Mouse (Mus musculus) stomach, postnatal 0 days (tissue): ENCODE data around the gene Mboat2. TPM values are rescaled to one million over a fixed set of nuclear protein-coding genes. Genes with fewer than 3 reads are reported as not detected.

Experiments used
- ATAC-seq: fragments of 200-750 bp; cut with Nextera tagmentation; 2 replicates; pipeline ENCODE4 v1.8.0; 2017; ENCODE audit not compliant: low FRiP score, low TSS enrichment
- DNase-seq: peaks from one replicate; pipeline ENCODE4 v3.0.0-alpha.2; 2016; ENCODE audit warnings: low spot score
- H3K27ac ChIP-seq: fragments of 300-500 bp; sonication (generic); replicated peaks from 2 replicates; pipeline ENCODE4 v1.5.1; 2014; ENCODE audit warnings: mild to moderate bottlenecking, control low read depth
- H3K27me3 ChIP-seq: fragments of 300-500 bp; sonication (generic); 2 replicates; pipeline ENCODE4 v1.6.1; 2014; ENCODE audit warnings: low read length; ENCODE audit not compliant: control insufficient read depth, insufficient read depth
- H3K36me3 ChIP-seq: fragments of 300-500 bp; sonication (generic); 2 replicates; pipeline ENCODE4 v1.6.1; 2014; ENCODE audit warnings: low read length, mixed read lengths; ENCODE audit not compliant: control insufficient read depth, insufficient read depth
- H3K4me1 ChIP-seq: fragments of 300-500 bp; sonication (generic); replicated peaks from 2 replicates; pipeline ENCODE4 v1.6.1; 2014; ENCODE audit warnings: antibody characterized with exemption; ENCODE audit not compliant: control insufficient read depth, insufficient read depth
- H3K4me2 ChIP-seq: fragments of 300-500 bp; sonication (generic); replicated peaks from 2 replicates; pipeline ENCODE4 v1.6.1; 2014; ENCODE audit warnings: low read depth, mild to moderate bottlenecking, control low read depth, moderate library complexity
- H3K4me3 ChIP-seq: fragments of 300-500 bp; sonication (generic); 2 replicates; pipeline ENCODE4 v1.5.1; 2014; ENCODE audit warnings: low read depth, low read length, control low read depth
- H3K9ac ChIP-seq: fragments of 300-500 bp; sonication (generic); 2 replicates; pipeline ENCODE4 v1.6.1; 2014; ENCODE audit warnings: mild to moderate bottlenecking, low read length, control low read depth, mixed read lengths
- H3K9me3 ChIP-seq: fragments of 300-500 bp; sonication (generic); 2 replicates; pipeline ENCODE4 v1.6.1; 2016; ENCODE audit warnings: low read length; ENCODE audit not compliant: control insufficient read depth
- CTCF ChIP-seq: IDR thresholded peaks from 2 replicates; pipeline ENCODE4 v1.5.1; 2016; ENCODE audit warnings: antibody characterized with exemption, low read depth, mild to moderate bottlenecking, moderate library complexity
- EP300 ChIP-seq: optimal IDR thresholded peaks from 2 replicates; pipeline ENCODE3; 2016; ENCODE audit warnings: antibody characterized with exemption
- WGBS: fragments of 180-500 bp; shearing (Covaris S2); extraction: QIAGEN DNeasy Blood & Tissue Kit; methylation state at CpG from one replicate; pipeline ENCODE4 v1.1.7; 2014; 5-methylcytosine and 5-hydroxymethylcytosine counted together
- polyA plus RNA-seq: library from polyadenylated mRNA; unstranded; fragments of >200 nt; fragmentation: Nextera tagmentation; extraction: Ambion mirVana; gene quantifications from 2 replicates; pipeline ENCODE4 v1.2.1, GENCODE M21; 2015

The Mboat2 gene
- polyA plus RNA-seq, 1 experiment from 2014 or later = 96.2 TPM

DNA sequence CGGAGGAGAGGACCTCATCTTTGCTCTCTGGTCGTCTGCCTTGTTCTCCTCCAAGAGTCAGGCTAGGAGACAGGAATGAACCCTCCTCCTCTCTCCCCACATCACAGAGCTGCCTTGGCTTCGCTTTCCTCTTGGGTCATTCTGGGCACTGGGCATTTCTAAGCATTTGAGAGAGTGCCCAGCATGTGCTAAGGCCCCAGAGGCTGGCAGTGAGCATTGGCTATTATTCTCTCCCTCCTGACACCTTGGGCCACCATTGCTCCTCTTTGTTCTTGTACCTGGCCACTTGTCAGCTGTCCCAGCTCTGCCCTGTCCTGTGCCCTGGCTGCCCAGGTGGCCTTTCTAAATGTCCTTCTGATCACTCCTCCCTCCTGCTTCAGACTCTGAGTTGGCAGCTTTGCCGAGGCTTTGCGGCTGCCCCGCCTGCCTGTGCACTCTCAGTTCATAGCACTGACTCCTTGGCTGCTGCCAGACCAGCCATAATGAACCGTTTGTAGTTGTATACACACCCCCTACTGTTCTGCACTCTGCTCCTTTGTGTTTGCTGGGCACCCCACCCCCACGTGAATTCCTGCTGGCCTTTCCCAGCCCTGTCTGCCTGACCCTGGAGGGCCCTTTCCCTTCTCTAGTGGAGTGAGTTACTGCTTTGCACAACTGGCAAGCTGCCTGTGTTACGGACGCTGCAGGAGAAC lies 63.2 kb downstream of the Mboat2 start:
- H3K27me3 ChIP-seq = no peaks in the 10 kb centered on the region
- peak overlapping the region; percentile 81 for H3K27ac ChIP-seq
- H3K9me3 ChIP-seq = no peaks in the 10 kb centered on the region
- no peak overlapping the region for H3K4me3 ChIP-seq
- no peak for TF ChIP-seq EP300
- TF ChIP-seq CTCF = peak; percentile 21
- WGBS = 42% methylated on average over 10 of the region's 10 CpGs
- no peaks in the 10 kb centered on the region for H3K36me3 ChIP-seq
- no peak overlapping the region for H3K4me2 ChIP-seq
- H3K4me1 ChIP-seq = no peaks in the 10 kb centered on the region; the same call in 1 of the 2 replicates
- DNase-seq (peak; percentile 83), ATAC-seq (peak; percentile 83)
- H3K9ac ChIP-seq = no peak overlapping the region

DNA sequence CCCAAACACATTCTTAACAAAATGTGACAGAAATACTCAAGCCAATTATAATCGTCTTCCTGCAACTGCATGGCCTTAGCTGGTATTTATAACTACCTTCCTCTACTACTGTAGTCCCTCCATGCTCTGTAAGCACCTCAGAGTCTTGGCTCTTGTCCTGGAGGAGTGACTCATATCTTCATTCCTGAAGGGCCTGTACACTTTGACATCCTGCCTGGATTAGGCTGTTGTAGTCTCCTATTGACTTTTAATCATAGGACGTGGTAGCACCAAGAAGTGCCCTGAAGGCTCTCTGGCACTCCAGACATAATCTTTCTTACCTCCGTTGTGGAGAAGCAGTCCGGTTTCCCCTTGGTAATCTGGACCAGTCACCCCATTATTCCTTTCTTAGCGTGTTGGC lies 64.7 kb downstream of the Mboat2 start:
- no peaks in the 10 kb centered on the region; the same call in 1 of the 2 replicates for H3K4me1 ChIP-seq
- H3K36me3 ChIP-seq = no peaks in the 10 kb centered on the region
- H3K27ac ChIP-seq = peak overlapping the region; percentile 53; the same call in 1 of the 2 replicates
- no peaks in the 10 kb centered on the region for H3K27me3 ChIP-seq
- TF ChIP-seq CTCF = no peak
- WGBS = 42% methylated on average over 5 of the region's 5 CpGs
- no peak overlapping the region for H3K4me2 ChIP-seq
- DNase-seq = peak; percentile 51
- no peaks in the 10 kb centered on the region for H3K9me3 ChIP-seq
- ATAC-seq = peak; percentile 78
- H3K4me3 ChIP-seq = no peak overlapping the region
- H3K9ac ChIP-seq = no peak overlapping the region

DNA sequence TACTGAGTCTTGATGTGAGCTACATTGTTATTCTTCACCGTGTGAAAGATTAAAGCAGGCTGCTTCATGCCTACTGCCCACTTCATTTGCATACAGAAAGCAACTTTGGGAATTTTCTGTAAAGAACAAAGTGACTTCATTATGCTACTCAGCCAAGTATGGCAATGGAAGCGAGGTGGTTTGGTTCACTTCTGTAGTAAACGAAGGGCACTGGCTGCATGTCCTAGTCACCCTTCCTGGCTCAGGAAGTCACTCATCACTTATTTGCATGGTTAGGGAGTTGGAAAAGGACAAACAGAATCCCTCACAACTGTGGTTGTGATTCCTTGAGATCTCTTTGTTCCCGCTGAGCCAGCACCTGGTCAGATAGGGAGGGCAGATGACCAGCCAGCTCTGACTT lies 66.7 kb downstream of the Mboat2 start:
- Histone ChIP-seq H3K27ac (no peak overlapping the region), H3K4me3 (no peak overlapping the region), H3K27me3 (no peaks in the 10 kb centered on the region), H3K4me1 (no peaks in the 10 kb centered on the region; the same call in 1 of the 2 replicates), H3K36me3 (peaks cover 2% of the 10 kb centered on the region; the same call in 1 of the 2 replicates), H3K9ac (no peak overlapping the region), H3K9me3 (no peaks in the 10 kb centered on the region), H3K4me2 (no peak overlapping the region)
- 83% methylated on average over 4 of the region's 4 CpGs for WGBS
- no peak for ATAC-seq
- no peak for DNase-seq
- TF ChIP-seq CTCF = no peak
- no peak for TF ChIP-seq EP300

DNA sequence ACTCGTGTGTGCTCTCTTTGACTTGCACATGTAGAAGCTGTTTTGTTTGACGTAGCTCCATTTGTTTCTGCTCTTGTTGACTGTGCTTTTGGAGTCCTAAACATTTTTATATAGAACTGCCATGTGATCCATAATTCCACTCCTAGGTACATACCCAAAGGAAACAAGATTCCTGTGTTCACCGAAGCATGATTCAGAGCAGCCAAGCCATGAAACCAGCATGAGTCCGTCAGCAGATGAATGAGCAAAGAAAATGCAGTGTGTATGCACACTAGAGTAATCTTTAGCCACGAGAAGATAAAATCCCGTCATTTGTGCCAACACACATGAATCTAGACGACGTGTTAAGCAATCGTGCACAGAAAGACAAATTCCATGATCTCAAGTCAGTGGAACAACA lies 67.5 kb downstream of the Mboat2 start:
- no peak for DNase-seq
- Histone ChIP-seq H3K36me3 (peaks cover 2% of the 10 kb centered on the region; the same call in 1 of the 2 replicates), H3K4me1 (no peaks in the 10 kb centered on the region; the same call in 1 of the 2 replicates), H3K27me3 (no peaks in the 10 kb centered on the region), H3K4me2 (no peak overlapping the region), H3K4me3 (no peak overlapping the region), H3K9me3 (no peaks in the 10 kb centered on the region), H3K27ac (no peak overlapping the region), H3K9ac (no peak overlapping the region)
- ATAC-seq = no peak
- no peak for TF ChIP-seq CTCF
- no peak for TF ChIP-seq EP300
- WGBS = 63% methylated on average over 9 of the region's 9 CpGs

DNA sequence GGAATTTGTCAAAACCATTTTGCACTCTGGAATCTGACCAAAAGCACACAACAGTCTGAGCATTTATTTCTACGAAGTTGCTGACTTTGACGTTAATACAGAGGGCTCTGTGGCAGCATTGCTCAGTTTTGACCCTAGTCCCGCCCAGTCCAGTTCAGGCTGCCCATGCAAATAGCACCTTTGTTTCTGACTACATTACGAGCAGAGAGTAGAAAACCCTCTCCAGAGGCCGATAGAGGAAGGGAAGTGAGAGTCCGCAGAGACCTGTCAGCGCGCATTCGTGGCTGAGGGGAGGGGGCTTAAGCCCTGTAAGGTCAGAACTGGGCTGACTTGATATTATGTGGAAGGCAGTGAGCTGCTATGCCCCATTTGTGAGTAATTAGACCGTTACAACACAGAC lies 69.0 kb downstream of the Mboat2 start:
- Histone ChIP-seq H3K9ac (no peak overlapping the region), H3K4me2 (no peak overlapping the region), H3K9me3 (no peaks in the 10 kb centered on the region), H3K36me3 (peaks cover 2% of the 10 kb centered on the region; the same call in 1 of the 2 replicates), H3K27me3 (no peaks in the 10 kb centered on the region), H3K4me1 (no peaks in the 10 kb centered on the region), H3K4me3 (no peak overlapping the region), H3K27ac (no peak overlapping the region; the same call in 1 of the 2 replicates)
- TF ChIP-seq CTCF (no peak), EP300 (no peak)
- ATAC-seq (no peak), DNase-seq (no peak)
- WGBS = 78% methylated on average over 10 of the region's 10 CpGs

DNA sequence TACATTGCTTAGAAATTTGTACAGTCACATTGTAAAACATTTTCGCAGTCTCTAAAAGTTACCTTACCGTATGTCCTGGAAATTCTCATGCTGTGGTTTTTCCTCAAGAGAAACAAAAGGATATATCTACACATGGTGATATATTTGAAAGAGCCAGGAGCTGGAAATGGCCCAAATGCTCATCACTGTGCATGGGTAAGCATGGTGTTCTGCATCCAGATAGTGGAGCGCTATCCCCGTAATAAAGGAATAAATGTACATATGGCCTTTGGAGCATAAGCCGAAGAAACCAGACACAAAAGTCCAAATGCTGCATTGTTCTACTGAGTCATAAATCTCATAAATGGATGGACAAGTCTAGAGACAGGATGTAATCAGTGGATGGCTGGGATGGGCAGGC lies 72.1 kb downstream of the Mboat2 start:
- no peak overlapping the region for H3K4me3 ChIP-seq
- no peaks in the 10 kb centered on the region for H3K9me3 ChIP-seq
- H3K4me2 ChIP-seq = no peak overlapping the region
- no peak for ATAC-seq
- no peak overlapping the region for H3K27ac ChIP-seq
- peaks cover 2% of the 10 kb centered on the region; the same call in 1 of the 2 replicates for H3K36me3 ChIP-seq
- TF ChIP-seq EP300 (no peak), CTCF (no peak)
- H3K27me3 ChIP-seq = no peaks in the 10 kb centered on the region
- H3K4me1 ChIP-seq = no peaks in the 10 kb centered on the region
- DNase-seq = no peak
- H3K9ac ChIP-seq = no peak overlapping the region
- 95% methylated on average over 5 of the region's 5 CpGs for WGBS
